Mouse (Mus musculus) heart, embryonic 16.5 days (tissue): ENCODE data around the gene Bmpr1b. TPM values are rescaled to one million over a fixed set of nuclear protein-coding genes. Genes with fewer than 3 reads are reported as not detected.
A peak's percentile ranks its signal among the peaks of the same experiment; 100 is the strongest.

Experiments used
- ATAC-seq: fragments of 200-750 bp; cut with Nextera tagmentation; replicated peaks from 2 replicates; pipeline ENCODE4 v1.8.0; 2017; ENCODE audit warnings: moderate number of reproducible peaks; ENCODE audit not compliant: insufficient read depth, low FRiP score; ENCODE audit errors: extremely low read depth
- H3K27ac ChIP-seq: fragments of 300-500 bp; sonication (generic); 2 replicates; pipeline ENCODE4 v1.5.1; 2014; ENCODE audit warnings: mild to moderate bottlenecking, low read length, control low read depth, moderate library complexity
- H3K27me3 ChIP-seq: fragments of 300-500 bp; sonication (generic); 2 replicates; pipeline ENCODE4 v1.6.1; 2014; ENCODE audit warnings: low read length, mixed read lengths; ENCODE audit not compliant: control insufficient read depth, insufficient read depth
- H3K36me3 ChIP-seq: fragments of 300-500 bp; sonication (generic); 2 replicates; pipeline ENCODE4 v1.6.1; 2014; ENCODE audit not compliant: control insufficient read depth, insufficient read depth
- H3K4me1 ChIP-seq: fragments of 300-500 bp; sonication (generic); 2 replicates; pipeline ENCODE4 v1.6.1; 2014; ENCODE audit warnings: low read length, mixed read lengths; ENCODE audit not compliant: control insufficient read depth, insufficient read depth
- H3K4me2 ChIP-seq: fragments of 300-500 bp; sonication (generic); 2 replicates; pipeline ENCODE4 v1.6.1; 2014; ENCODE audit warnings: low read depth, mild to moderate bottlenecking, control low read depth, low read length
- H3K4me3 ChIP-seq: fragments of 300-500 bp; sonication (generic); 2 replicates; pipeline ENCODE4 v1.5.1; 2014; ENCODE audit warnings: mild to moderate bottlenecking, control low read depth, low read length
- H3K9ac ChIP-seq: fragments of 300-500 bp; sonication (generic); 2 replicates; pipeline ENCODE4 v1.6.1; 2014; ENCODE audit warnings: low read length, control low read depth
- H3K9me3 ChIP-seq: fragments of 300-500 bp; sonication (generic); replicated peaks from 2 replicates; pipeline ENCODE4 v1.6.1; 2016; ENCODE audit warnings: low read length; ENCODE audit not compliant: control insufficient read depth
- WGBS: fragments of 180-500 bp; shearing (Covaris S2); extraction: QIAGEN DNeasy Blood & Tissue Kit; methylation state at CpG from one replicate; pipeline ENCODE4 v1.1.7; 2014; 5-methylcytosine and 5-hydroxymethylcytosine counted together
- polyA plus RNA-seq: library from polyadenylated mRNA; unstranded; fragments of >200 nt; fragmentation: Nextera tagmentation; extraction: Ambion mirVana; gene quantifications from 2 replicates; pipeline ENCODE4 v1.2.1, GENCODE M21; 2015

The Bmpr1b gene
- polyA plus RNA-seq, 1 experiment from 2014 or later, result 0.37 TPM

DNA sequence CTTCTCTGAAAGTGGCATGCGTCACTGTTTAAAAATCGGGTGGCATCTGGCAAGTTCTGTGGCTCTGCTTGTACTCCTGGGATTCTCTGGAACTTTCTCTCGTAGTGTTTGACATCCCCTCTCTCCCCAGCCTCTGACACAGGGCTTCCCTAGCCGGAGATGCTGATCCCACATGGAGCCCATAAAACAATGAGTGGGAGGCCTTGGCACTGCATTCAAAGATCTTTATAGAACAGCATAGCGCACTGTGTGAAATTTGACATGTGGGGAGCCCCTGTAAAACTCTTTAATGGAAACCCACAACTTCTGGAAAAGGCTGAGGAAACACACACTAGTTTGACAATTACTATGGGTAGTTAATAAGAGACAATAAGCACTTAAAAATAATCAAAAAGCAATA, 126.2 kb downstream of the Bmpr1b start:
- no peak overlapping the region for H3K9ac ChIP-seq
- no peak overlapping the region for H3K27ac ChIP-seq
- no peak for ATAC-seq
- H3K4me1 ChIP-seq, result no peaks in the 10 kb centered on the region
- no peak overlapping the region for H3K4me2 ChIP-seq
- no peaks in the 10 kb centered on the region for H3K9me3 ChIP-seq
- H3K36me3 ChIP-seq, result no peaks in the 10 kb centered on the region
- no peak overlapping the region for H3K4me3 ChIP-seq
- 90% methylated on average over 5 of the region's 5 CpGs for WGBS
- no peaks in the 10 kb centered on the region for H3K27me3 ChIP-seq

DNA sequence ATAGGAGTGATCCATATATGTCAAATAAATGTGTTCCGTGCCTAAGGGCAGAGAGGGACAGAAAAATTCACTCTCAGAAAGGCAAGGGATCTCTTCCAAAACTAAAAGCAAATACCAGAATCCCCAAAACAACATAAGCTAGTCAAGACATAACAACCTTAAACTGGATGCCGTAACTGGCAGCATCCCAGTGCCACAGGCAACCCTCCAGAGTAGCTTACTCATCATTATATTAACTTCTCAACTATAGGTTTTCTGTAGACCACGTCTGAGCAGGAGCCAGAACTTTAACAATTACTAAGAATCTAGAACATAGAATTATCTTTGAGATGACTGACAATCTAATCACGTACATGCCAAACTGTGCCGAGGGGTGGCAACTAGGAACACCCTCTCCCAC, 128.9 kb downstream of the Bmpr1b start:
- Histone ChIP-seq H3K27me3 (no peaks in the 10 kb centered on the region), H3K4me1 (no peaks in the 10 kb centered on the region), H3K9me3 (no peaks in the 10 kb centered on the region), H3K4me3 (no peak overlapping the region), H3K36me3 (no peaks in the 10 kb centered on the region), H3K27ac (no peak overlapping the region), H3K9ac (no peak overlapping the region), H3K4me2 (no peak overlapping the region)
- WGBS, result 85% methylated on average over 5 of the region's 5 CpGs
- ATAC-seq, result no peak

DNA sequence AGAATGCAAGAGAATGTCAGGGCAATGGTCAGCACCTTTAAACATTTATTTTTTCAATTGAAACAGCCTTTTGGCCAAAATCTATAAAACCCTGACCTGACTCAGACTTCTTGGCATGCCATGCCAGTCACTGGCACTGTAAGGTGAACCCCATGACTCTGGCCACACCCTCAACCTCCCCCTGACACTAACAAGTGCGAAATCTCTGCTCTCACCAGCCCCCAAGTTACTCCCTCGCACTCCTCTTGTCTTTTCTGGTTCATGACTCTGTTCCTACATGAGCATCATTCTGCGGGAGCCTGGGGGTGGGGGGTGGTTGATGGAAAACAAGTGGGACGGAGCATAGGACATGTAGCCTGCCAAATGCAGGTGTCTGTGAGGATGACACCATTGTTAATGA, 135.1 kb downstream of the Bmpr1b start:
- H3K4me3 ChIP-seq, result no peak overlapping the region
- H3K9ac ChIP-seq, result no peak overlapping the region
- H3K4me1 ChIP-seq, result no peaks in the 10 kb centered on the region
- no peak overlapping the region for H3K4me2 ChIP-seq
- H3K9me3 ChIP-seq, result no peaks in the 10 kb centered on the region
- 59% methylated on average over 4 of the region's 4 CpGs for WGBS
- H3K27me3 ChIP-seq, result no peaks in the 10 kb centered on the region
- no peak overlapping the region for H3K27ac ChIP-seq
- no peaks in the 10 kb centered on the region for H3K36me3 ChIP-seq
- ATAC-seq, result no peak

DNA sequence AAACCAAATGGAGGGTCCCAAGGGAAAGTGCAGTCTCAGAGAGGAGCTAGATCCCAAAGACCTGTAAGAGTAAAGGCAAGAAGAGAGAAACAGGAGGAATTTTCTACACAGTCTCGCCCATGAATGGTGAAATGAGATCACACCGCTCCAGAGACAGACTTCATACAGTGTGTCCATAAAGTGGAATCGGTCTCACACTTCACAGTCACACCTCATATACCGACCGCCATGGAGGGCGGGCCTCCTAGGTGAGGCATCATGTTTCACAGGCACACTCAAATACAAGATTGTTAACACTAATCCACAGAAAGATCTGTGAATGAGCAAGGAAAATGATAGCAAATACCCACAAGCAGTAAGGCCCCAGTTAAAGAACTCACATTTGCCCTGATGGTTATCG, 149.5 kb downstream of the Bmpr1b start:
- H3K27ac ChIP-seq, result no peak overlapping the region
- H3K9ac ChIP-seq, result no peak overlapping the region
- H3K4me2 ChIP-seq, result no peak overlapping the region
- ATAC-seq, result no peak
- H3K4me3 ChIP-seq, result no peak overlapping the region
- no peaks in the 10 kb centered on the region for H3K36me3 ChIP-seq
- H3K9me3 ChIP-seq, result no peaks in the 10 kb centered on the region
- H3K4me1 ChIP-seq, result no peaks in the 10 kb centered on the region
- H3K27me3 ChIP-seq, result no peaks in the 10 kb centered on the region
- 82% methylated on average over 7 of the region's 7 CpGs for WGBS

DNA sequence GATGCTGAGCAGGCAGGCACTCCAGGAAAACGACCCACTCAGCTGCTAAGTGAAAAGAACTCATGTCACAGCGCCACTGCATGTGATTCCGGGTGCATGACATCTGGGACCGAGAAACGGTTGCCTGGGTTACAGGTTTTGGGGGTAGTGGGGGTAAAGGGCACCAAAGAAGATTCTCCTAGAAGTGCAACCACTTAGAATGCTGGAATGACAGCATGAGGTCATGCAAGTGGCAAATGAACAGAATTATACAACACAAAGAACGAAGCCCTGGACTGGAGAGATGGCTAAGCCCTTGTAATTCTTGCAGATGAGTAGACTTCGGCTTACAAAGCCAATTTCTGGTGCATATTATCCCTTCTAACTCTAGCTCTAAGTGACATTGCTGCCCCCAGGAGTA, 184.7 kb downstream of the Bmpr1b start:
- Histone ChIP-seq H3K4me2 (no peak overlapping the region), H3K9ac (no peak overlapping the region), H3K27me3 (no peaks in the 10 kb centered on the region), H3K36me3 (no peaks in the 10 kb centered on the region), H3K4me3 (no peak overlapping the region), H3K27ac (no peak overlapping the region), H3K9me3 (no peaks in the 10 kb centered on the region), H3K4me1 (no peaks in the 10 kb centered on the region)
- ATAC-seq, result no peak
- 59% methylated on average over 7 of the region's 7 CpGs for WGBS

DNA sequence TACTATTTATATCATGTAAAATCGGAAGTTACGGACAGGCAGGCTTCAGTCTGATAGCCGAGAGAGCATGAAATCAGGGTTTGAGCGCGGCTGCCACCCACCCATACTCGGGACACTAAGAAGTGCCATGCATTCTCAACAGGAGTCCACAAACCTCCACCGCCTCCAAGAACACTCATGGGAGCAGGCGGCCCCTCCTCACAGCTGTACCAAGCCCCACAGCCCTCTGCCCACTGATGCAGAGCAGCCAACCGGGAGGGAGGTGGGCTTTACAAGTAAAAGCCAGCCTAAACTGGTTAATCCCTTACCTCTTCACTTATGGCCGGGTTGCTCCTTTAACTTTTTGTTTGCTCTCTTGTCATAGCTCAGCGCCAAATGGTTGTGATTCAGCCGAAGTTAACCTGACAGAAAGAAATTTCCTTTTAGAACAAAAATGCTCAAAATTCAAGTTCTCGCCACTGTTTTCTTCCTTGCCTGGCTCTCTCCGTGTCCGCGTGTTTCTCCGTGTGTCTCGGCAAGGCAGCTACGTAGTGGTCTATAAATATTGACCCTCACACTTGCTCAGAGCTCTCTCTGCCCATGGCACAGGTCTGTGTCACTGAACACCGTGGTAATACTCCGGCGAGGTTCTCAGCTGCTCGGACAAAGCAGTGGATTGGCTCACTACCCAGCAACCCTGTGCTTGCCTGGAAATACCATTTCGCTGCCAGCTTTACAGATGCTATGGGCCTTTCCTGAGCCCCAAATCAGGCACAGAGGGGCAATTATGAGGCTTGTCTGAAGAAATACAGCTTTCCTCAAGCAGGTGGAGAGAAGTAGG, 187.4 kb downstream of the Bmpr1b start:
- Histone ChIP-seq H3K36me3 (no peaks in the 10 kb centered on the region), H3K4me1 (no peaks in the 10 kb centered on the region), H3K9me3 (no peaks in the 10 kb centered on the region), H3K4me3 (no peak overlapping the region), H3K9ac (no peak overlapping the region), H3K27ac (no peak overlapping the region), H3K27me3 (no peaks in the 10 kb centered on the region), H3K4me2 (no peak overlapping the region)
- no peak for ATAC-seq
- WGBS, result 73% methylated on average over 24 of the region's 24 CpGs

DNA sequence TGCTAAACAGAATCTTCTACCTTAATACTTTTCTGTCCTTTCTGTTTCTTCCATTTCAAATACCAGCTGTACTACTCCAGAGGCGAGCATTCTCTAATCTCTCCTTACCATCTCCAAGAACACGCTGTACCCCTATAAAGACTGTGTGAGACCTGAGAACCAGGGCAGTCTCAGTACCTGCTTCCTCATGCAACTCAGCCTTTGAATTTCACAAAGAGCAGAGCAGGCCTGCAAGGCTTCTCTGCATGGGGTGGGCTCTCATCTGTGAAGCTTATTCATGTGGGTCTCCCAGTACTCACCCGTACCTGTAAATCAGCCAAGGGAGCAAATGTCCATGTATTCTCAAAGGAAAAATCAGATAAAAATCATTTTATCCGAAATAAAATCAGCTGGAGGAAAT, 203.0 kb downstream of the Bmpr1b start:
- Histone ChIP-seq H3K4me3 (no peak overlapping the region), H3K4me1 (peaks cover 2% of the 10 kb centered on the region; the same call in 1 of the 2 replicates), H3K27ac (no peak overlapping the region), H3K27me3 (no peaks in the 10 kb centered on the region), H3K9ac (no peak overlapping the region), H3K9me3 (no peaks in the 10 kb centered on the region), H3K4me2 (no peak overlapping the region), H3K36me3 (no peaks in the 10 kb centered on the region)
- no peak for ATAC-seq
- WGBS, result 58% methylated on average over 4 of the region's 4 CpGs

DNA sequence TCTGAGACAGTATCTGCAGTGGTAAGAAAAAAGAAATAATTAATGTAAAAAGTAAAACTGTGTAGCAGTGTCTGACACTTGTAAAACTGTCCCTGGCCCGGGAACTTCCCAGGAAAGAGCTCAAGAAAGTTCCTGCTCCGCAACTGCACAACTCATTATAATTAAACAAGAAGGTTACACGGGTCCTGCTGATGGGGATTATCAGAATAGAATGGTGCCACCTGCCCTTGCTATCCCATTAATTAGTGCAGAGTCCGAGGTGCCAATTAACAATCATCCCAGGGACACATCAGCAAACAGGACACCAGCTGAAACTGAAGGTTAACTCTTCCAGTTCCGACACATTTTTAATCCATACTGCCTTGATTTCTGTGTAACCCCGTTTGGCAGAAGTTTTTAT, 216.3 kb downstream of the Bmpr1b start:
- Histone ChIP-seq H3K9me3 (no peaks in the 10 kb centered on the region), H3K27me3 (no peaks in the 10 kb centered on the region), H3K9ac (no peak overlapping the region), H3K4me3 (no peak overlapping the region), H3K27ac (no peak overlapping the region), H3K4me1 (no peaks in the 10 kb centered on the region), H3K4me2 (no peak overlapping the region), H3K36me3 (no peaks in the 10 kb centered on the region)
- ATAC-seq, result no peak
- WGBS, result 64% methylated on average over 6 of the region's 6 CpGs

DNA sequence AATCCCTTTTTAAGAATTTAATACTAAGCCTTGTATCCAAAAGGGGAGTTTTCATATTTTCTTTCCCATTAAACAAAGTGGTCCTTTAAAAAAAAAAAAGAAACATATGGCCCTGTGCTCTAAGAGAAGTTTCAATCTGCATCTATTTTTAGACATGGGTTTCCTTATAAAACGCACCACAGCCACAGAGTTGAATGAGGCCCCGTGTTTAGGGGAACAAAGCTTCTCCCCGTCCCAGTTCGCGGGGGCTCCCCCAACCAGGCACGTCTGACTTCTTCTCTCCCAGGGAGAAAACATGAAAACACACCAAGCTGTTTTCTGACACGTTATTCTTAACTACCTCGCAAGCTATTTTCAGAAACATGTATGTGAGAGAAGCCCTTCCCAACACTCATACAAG, 218.6 kb downstream of the Bmpr1b start:
- no peaks in the 10 kb centered on the region for H3K4me1 ChIP-seq
- peak overlapping the region; percentile 74 for H3K27ac ChIP-seq
- peak overlapping the region; percentile 50; the same call in 1 of the 2 replicates for H3K9ac ChIP-seq
- ATAC-seq, result 0 out of 2 replicates have a peak, but pooled peaks have one; percentile 32
- no peaks in the 10 kb centered on the region for H3K36me3 ChIP-seq
- H3K9me3 ChIP-seq, result no peaks in the 10 kb centered on the region
- peak overlapping the region; percentile 30 for H3K4me3 ChIP-seq
- peak overlapping the region; percentile 53 for H3K4me2 ChIP-seq
- 23% methylated on average over 8 of the region's 8 CpGs for WGBS
- H3K27me3 ChIP-seq, result no peaks in the 10 kb centered on the region
